Mouse (Mus musculus): ENCODE results near the gene Hnrnpr. TPM values are rescaled to one million over a fixed set of nuclear protein-coding genes. Genes with fewer than 3 reads are reported as not detected.

The Hnrnpr gene
- polyA plus RNA-seq, 1 experiment from 2014 or later: 160 TPM

- Histone ChIP-seq H3K4me1 (no peaks in the 10 kb centered on the region), H3K4me3 (no peak overlapping the region), H3K27me3 (no peaks in the 10 kb centered on the region), H3K9ac (no peak overlapping the region), H3K9me3 (no peaks in the 10 kb centered on the region), H3K27ac (no peak overlapping the region), H3K36me3 (peaks cover 78% of the 10 kb centered on the region), H3K4me2 (no peak overlapping the region)
- ATAC-seq (ENCODE audit: insufficient number of reproducible peaks, low FRiP score, low TSS enrichment, low read depth): no peak
- 56% methylated on average over 6 of the region's 6 CpGs for WGBS
These were observed 46.3 kb downstream of the Hnrnpr start for GRCm38 (mm10) chr4:136357026-136357425.

GRCm38 (mm10) chr4:136357429-136357828, 46.7 kb downstream of the Hnrnpr start:
- H3K4me3 ChIP-seq: no peak overlapping the region
- no peak for ATAC-seq (ENCODE audit: insufficient number of reproducible peaks, low FRiP score, low TSS enrichment, low read depth)
- no peak overlapping the region for H3K4me2 ChIP-seq
- WGBS: 93% methylated on average over 4 of the region's 4 CpGs
- no peak overlapping the region for H3K9ac ChIP-seq
- H3K4me1 ChIP-seq: no peaks in the 10 kb centered on the region
- no peak overlapping the region for H3K27ac ChIP-seq
- H3K36me3 ChIP-seq: peaks cover 75% of the 10 kb centered on the region
- no peaks in the 10 kb centered on the region for H3K27me3 ChIP-seq
- no peaks in the 10 kb centered on the region for H3K9me3 ChIP-seq

GRCm38 (mm10) chr4:136367856-136368255, 57.1 kb downstream of the Hnrnpr start:
- H3K27ac ChIP-seq: no peak overlapping the region
- WGBS: 56% methylated on average over 4 of the region's 4 CpGs
- peaks cover 4% of the 10 kb centered on the region; the same call in 1 of the 2 replicates for H3K4me1 ChIP-seq
- no peak overlapping the region for H3K4me3 ChIP-seq
- H3K9me3 ChIP-seq: no peaks in the 10 kb centered on the region
- no peak overlapping the region for H3K4me2 ChIP-seq
- H3K27me3 ChIP-seq: no peaks in the 10 kb centered on the region
- no peak overlapping the region for H3K9ac ChIP-seq
- no peaks in the 10 kb centered on the region for H3K36me3 ChIP-seq
- ATAC-seq (ENCODE audit: insufficient number of reproducible peaks, low FRiP score, low TSS enrichment, low read depth): no peak

- Histone ChIP-seq H3K4me1 (no peaks in the 10 kb centered on the region), H3K27ac (no peak overlapping the region), H3K4me3 (no peak overlapping the region), H3K36me3 (no peaks in the 10 kb centered on the region), H3K27me3 (no peaks in the 10 kb centered on the region), H3K4me2 (no peak overlapping the region), H3K9ac (no peak overlapping the region), H3K9me3 (no peaks in the 10 kb centered on the region)
- ATAC-seq (ENCODE audit: insufficient number of reproducible peaks, low FRiP score, low TSS enrichment, low read depth): no peak
- WGBS: under 1% methylated on average over 3 of the region's 3 CpGs
These were observed 59.0 kb downstream of the Hnrnpr start for GRCm38 (mm10) chr4:136369727-136370126.

- ATAC-seq (ENCODE audit: insufficient number of reproducible peaks, low FRiP score, low TSS enrichment, low read depth): no peak
- no peaks in the 10 kb centered on the region for H3K9me3 ChIP-seq
- H3K4me2 ChIP-seq: no peak overlapping the region
- no peaks in the 10 kb centered on the region for H3K27me3 ChIP-seq
- H3K36me3 ChIP-seq: no peaks in the 10 kb centered on the region
- H3K27ac ChIP-seq: no peak overlapping the region
- no peak overlapping the region for H3K4me3 ChIP-seq
- peaks cover 3% of the 10 kb centered on the region; the same call in 1 of the 2 replicates for H3K4me1 ChIP-seq
- no peak overlapping the region for H3K9ac ChIP-seq
- WGBS: 52% methylated on average over 14 of the region's 14 CpGs
These were observed 62.9 kb downstream of the Hnrnpr start for GRCm38 (mm10) chr4:136373494-136374181.

- Histone ChIP-seq H3K4me2 (no peak overlapping the region), H3K9me3 (no peaks in the 10 kb centered on the region), H3K27me3 (no peaks in the 10 kb centered on the region), H3K4me3 (no peak overlapping the region), H3K27ac (no peak overlapping the region), H3K4me1 (peaks cover 3% of the 10 kb centered on the region; the same call in 1 of the 2 replicates), H3K9ac (no peak overlapping the region), H3K36me3 (no peaks in the 10 kb centered on the region)
- no peak for ATAC-seq (ENCODE audit: insufficient number of reproducible peaks, low FRiP score, low TSS enrichment, low read depth)
- 74% methylated on average over 5 of the region's 5 CpGs for WGBS
These were observed 66.3 kb downstream of the Hnrnpr start for GRCm38 (mm10) chr4:136377001-136377400.

- WGBS: 74% methylated on average over 5 of the region's 5 CpGs
- H3K27ac ChIP-seq: no peak overlapping the region
- no peaks in the 10 kb centered on the region for H3K4me1 ChIP-seq
- H3K4me3 ChIP-seq: no peak overlapping the region
- no peak overlapping the region for H3K4me2 ChIP-seq
- no peak overlapping the region for H3K9ac ChIP-seq
- H3K36me3 ChIP-seq: no peaks in the 10 kb centered on the region
- no peaks in the 10 kb centered on the region for H3K9me3 ChIP-seq
- ATAC-seq (ENCODE audit: insufficient number of reproducible peaks, low FRiP score, low TSS enrichment, low read depth): no peak
- no peaks in the 10 kb centered on the region for H3K27me3 ChIP-seq
These were observed 72.3 kb downstream of the Hnrnpr start for GRCm38 (mm10) chr4:136383052-136383451.

- Histone ChIP-seq H3K27me3 (no peaks in the 10 kb centered on the region), H3K4me2 (no peak overlapping the region), H3K36me3 (no peaks in the 10 kb centered on the region), H3K4me1 (no peaks in the 10 kb centered on the region), H3K27ac (peak overlapping the region; percentile 65), H3K9ac (no peak overlapping the region; the same call in 1 of the 2 replicates), H3K9me3 (no peaks in the 10 kb centered on the region), H3K4me3 (no peak overlapping the region)
- 70% methylated on average over 6 of the region's 6 CpGs for WGBS
- no peak for ATAC-seq (ENCODE audit: insufficient number of reproducible peaks, low FRiP score, low TSS enrichment, low read depth)
These were observed 73.1 kb downstream of the Hnrnpr start for GRCm38 (mm10) chr4:136383839-136384238.

- WGBS: 36% methylated on average over 11 of the region's 11 CpGs
- no peak overlapping the region for H3K27ac ChIP-seq
- H3K4me3 ChIP-seq: no peak overlapping the region
- no peaks in the 10 kb centered on the region for H3K36me3 ChIP-seq
- no peaks in the 10 kb centered on the region for H3K4me1 ChIP-seq
- no peak for ATAC-seq (ENCODE audit: insufficient number of reproducible peaks, low FRiP score, low TSS enrichment, low read depth)
- H3K4me2 ChIP-seq: no peak overlapping the region
- H3K27me3 ChIP-seq: no peaks in the 10 kb centered on the region
- H3K9ac ChIP-seq: no peak overlapping the region
- H3K9me3 ChIP-seq: no peaks in the 10 kb centered on the region
These were observed 76.5 kb downstream of the Hnrnpr start for GRCm38 (mm10) chr4:136387261-136387660.

- no peaks in the 10 kb centered on the region for H3K9me3 ChIP-seq
- H3K27ac ChIP-seq: no peak overlapping the region
- no peaks in the 10 kb centered on the region for H3K4me1 ChIP-seq
- no peak for ATAC-seq (ENCODE audit: insufficient number of reproducible peaks, low FRiP score, low TSS enrichment, low read depth)
- 82% methylated on average over 10 of the region's 10 CpGs for WGBS
- H3K4me2 ChIP-seq: no peak overlapping the region
- no peaks in the 10 kb centered on the region for H3K27me3 ChIP-seq
- no peak overlapping the region for H3K9ac ChIP-seq
- no peaks in the 10 kb centered on the region for H3K36me3 ChIP-seq
- no peak overlapping the region for H3K4me3 ChIP-seq
These were observed 91.1 kb downstream of the Hnrnpr start for GRCm38 (mm10) chr4:136401806-136402205.

GRCm38 (mm10) chr4:136407831-136408230, 97.1 kb downstream of the Hnrnpr start:
- no peaks in the 10 kb centered on the region for H3K4me1 ChIP-seq
- H3K4me2 ChIP-seq: no peak overlapping the region
- H3K27ac ChIP-seq: no peak overlapping the region
- H3K4me3 ChIP-seq: no peak overlapping the region
- no peaks in the 10 kb centered on the region for H3K27me3 ChIP-seq
- no peaks in the 10 kb centered on the region for H3K36me3 ChIP-seq
- H3K9me3 ChIP-seq: no peaks in the 10 kb centered on the region
- no peak overlapping the region for H3K9ac ChIP-seq
- ATAC-seq (ENCODE audit: insufficient number of reproducible peaks, low FRiP score, low TSS enrichment, low read depth): no peak
- WGBS: 49% methylated on average over 11 of the region's 11 CpGs
